Mouse (Mus musculus) stomach, embryonic 15.5 days (tissue): ENCODE measurements at regions not wholly inside any gene's neighbourhood (a gene's known extent, or its start where the extent isn't known, plus 50 kb on each side); places are given as distances from the start of the nearest gene placed in this dataset.

Source experiments
- ATAC-seq: fragments of 200-750 bp; cut with Nextera tagmentation; 2 replicates; pipeline ENCODE4 v1.8.0; 2017; ENCODE audit warnings: low read depth, moderate number of reproducible peaks, moderate TSS enrichment; ENCODE audit not compliant: insufficient read depth, low FRiP score
- H3K27ac ChIP-seq: fragments of 300-500 bp; sonication (generic); 2 replicates; pipeline ENCODE4 v1.5.1; 2015; ENCODE audit warnings: mild to moderate bottlenecking, inconsistent platforms
- H3K27me3 ChIP-seq: fragments of 300-500 bp; sonication (generic); replicated peaks from 2 replicates; pipeline ENCODE4 v1.6.1; 2015; ENCODE audit warnings: inconsistent platforms
- H3K36me3 ChIP-seq: fragments of 300-500 bp; sonication (generic); 2 replicates; pipeline ENCODE4 v1.6.1; 2015; ENCODE audit warnings: inconsistent platforms
- H3K4me1 ChIP-seq: fragments of 300-500 bp; sonication (generic); 2 replicates; pipeline ENCODE4 v1.6.1; 2015; ENCODE audit warnings: inconsistent platforms
- H3K4me2 ChIP-seq: fragments of 300-500 bp; sonication (generic); 2 replicates; pipeline ENCODE4 v1.6.1; 2015; ENCODE audit warnings: mild to moderate bottlenecking, inconsistent platforms
- H3K4me3 ChIP-seq: fragments of 300-500 bp; sonication (generic); replicated peaks from 2 replicates; pipeline ENCODE4 v1.5.1; 2015; ENCODE audit warnings: inconsistent platforms
- H3K9ac ChIP-seq: fragments of 300-500 bp; sonication (generic); 2 replicates; pipeline ENCODE4 v1.6.1; 2015; ENCODE audit warnings: inconsistent platforms
- H3K9me3 ChIP-seq: fragments of 300-500 bp; sonication (generic); 2 replicates; pipeline ENCODE4 v1.6.1; 2016; ENCODE audit warnings: inconsistent platforms
- WGBS: fragments of 180-500 bp; shearing (Covaris S2); methylation state at CpG from one replicate; pipeline ENCODE4 v1.1.7; 2015; 5-methylcytosine and 5-hydroxymethylcytosine counted together

DNA sequence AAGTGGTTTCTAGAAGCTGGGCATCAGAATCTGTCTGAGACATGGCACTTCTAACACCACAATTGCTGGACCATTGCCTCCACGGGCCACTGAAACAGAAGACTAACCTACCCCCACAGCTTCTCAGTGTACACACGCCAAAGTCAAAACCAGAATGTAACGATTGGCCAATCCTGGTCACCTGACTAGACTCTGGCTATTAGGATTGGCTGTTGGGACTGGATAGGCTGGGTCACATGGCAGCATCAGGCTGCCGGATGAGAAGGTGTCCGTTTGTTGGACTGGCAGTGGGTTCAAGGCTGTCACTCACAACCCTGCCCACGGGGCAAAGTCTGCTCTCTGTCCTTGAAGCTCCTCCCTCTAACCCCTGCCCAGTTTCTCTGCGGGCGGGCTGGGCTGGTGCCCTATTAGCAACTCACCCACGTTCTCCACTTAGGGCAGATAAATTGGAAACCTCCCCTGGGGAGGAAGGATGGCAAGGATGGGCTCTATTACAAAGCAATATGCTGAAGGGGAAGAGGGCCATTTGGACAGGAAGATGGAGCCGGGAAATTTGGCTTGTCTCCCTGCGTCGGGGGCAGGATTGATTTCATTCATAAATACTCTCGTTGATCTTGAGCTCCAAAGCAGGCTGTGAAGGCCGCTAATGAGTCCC, 214.3 kb upstream of the Sdk2 start:
- Histone ChIP-seq H3K4me3 (no peak overlapping the region), H3K4me1 (no peaks in the 10 kb centered on the region), H3K36me3 (no peaks in the 10 kb centered on the region), H3K9me3 (no peaks in the 10 kb centered on the region), H3K27ac (no peak overlapping the region), H3K9ac (no peak overlapping the region), H3K27me3 (0 out of 2 replicates have a peak, but pooled peaks cover 3% of the 10 kb centered on the region), H3K4me2 (no peak overlapping the region)
- no peak for ATAC-seq
- 79% methylated on average over 14 of the region's 14 CpGs for WGBS

- no peak overlapping the region for H3K9ac ChIP-seq
- WGBS: 74% methylated on average over 26 of the region's 26 CpGs
- no peaks in the 10 kb centered on the region for H3K9me3 ChIP-seq
- H3K4me3 ChIP-seq: no peak overlapping the region
- no peaks in the 10 kb centered on the region for H3K36me3 ChIP-seq
- H3K4me2 ChIP-seq: no peak overlapping the region
- ATAC-seq: no peak
- no peaks in the 10 kb centered on the region for H3K4me1 ChIP-seq
- H3K27me3 ChIP-seq: no peaks in the 10 kb centered on the region
- no peak overlapping the region for H3K27ac ChIP-seq
These were observed 210.9 kb upstream of the Sdk2 start for GRCm38 (mm10) chr11:114277513-114278304.

DNA sequence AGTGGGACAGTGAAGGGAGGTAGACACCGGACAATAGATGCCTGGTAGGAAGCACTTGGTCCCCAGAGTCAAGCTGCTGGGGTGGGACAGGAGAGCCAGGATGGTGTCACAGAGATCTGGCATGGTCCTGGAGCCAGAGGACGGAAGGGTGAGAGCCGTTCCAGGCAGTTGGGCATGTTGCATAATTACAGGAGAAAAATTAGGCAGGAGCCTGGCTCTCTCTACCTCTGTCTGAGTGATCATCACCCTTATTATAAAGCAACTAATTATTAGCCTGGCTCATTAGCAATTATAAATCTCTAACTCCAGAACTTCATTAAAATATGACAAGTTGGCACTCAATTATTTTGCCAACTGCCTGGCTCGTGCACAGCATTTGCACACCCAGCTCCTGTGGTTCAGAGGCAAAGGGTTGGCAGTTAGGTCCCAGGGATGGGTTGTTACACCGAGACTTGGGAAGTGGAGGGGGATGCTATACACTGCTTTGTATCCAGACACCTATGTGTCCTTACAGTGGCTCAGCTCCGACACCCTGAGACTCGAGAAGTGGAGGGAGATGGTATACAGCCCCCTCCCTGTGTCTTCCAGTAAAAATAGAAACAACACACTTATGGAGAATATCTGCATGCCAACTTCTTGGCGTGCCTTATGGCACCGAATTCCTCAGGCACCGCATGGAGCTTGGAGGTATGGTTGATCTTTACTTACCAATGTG, 203.7 kb upstream of the Sdk2 start:
- Histone ChIP-seq H3K27me3 (no peaks in the 10 kb centered on the region), H3K4me2 (no peak overlapping the region), H3K27ac (no peak overlapping the region), H3K9me3 (no peaks in the 10 kb centered on the region), H3K4me3 (no peak overlapping the region), H3K4me1 (no peaks in the 10 kb centered on the region), H3K9ac (no peak overlapping the region), H3K36me3 (no peaks in the 10 kb centered on the region)
- 85% methylated on average over 10 of the region's 10 CpGs for WGBS
- no peak for ATAC-seq

- Histone ChIP-seq H3K4me1 (no peaks in the 10 kb centered on the region), H3K27me3 (0 out of 2 replicates have a peak, but pooled peaks cover 5% of the 10 kb centered on the region), H3K4me2 (no peak overlapping the region), H3K4me3 (no peak overlapping the region), H3K9ac (no peak overlapping the region), H3K36me3 (no peaks in the 10 kb centered on the region), H3K9me3 (no peaks in the 10 kb centered on the region), H3K27ac (no peak overlapping the region)
- WGBS: 53% methylated on average over 4 of the region's 4 CpGs
- no peak for ATAC-seq
These were observed 195.1 kb upstream of the Sdk2 start for GRCm38 (mm10) chr11:114261959-114262358.

GRCm38 (mm10) chr11:114258218-114258617, 191.4 kb upstream of the Sdk2 start:
- no peak overlapping the region for H3K27ac ChIP-seq
- no peak overlapping the region for H3K9ac ChIP-seq
- ATAC-seq: no peak

DNA sequence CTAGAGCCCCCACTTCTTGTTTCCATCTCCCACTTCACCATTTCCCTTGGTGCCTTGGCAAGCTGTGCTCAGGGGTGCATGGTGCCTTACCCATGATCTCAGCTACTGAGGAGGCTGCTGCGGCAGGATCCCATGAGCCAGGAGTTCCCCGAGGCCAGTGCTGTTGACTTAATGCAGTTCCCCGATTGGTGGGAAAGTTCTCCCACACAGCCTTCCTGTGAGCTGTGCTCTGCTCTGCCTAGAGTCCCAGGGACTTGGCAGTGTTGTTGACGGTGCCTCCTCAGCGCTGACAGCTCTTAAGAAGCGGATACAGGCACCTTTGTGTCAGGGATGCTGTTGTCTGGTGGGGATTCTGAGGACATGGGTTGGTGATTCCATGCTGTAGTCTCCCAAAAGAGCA, 190.9 kb upstream of the Sdk2 start:
- ATAC-seq: no peak
- Histone ChIP-seq H3K4me2 (no peak overlapping the region), H3K9me3 (no peaks in the 10 kb centered on the region), H3K9ac (no peak overlapping the region), H3K27me3 (0 out of 2 replicates have a peak, but pooled peaks cover 5% of the 10 kb centered on the region), H3K27ac (no peak overlapping the region), H3K4me3 (no peak overlapping the region), H3K36me3 (no peaks in the 10 kb centered on the region), H3K4me1 (no peaks in the 10 kb centered on the region)
- 54% methylated on average over 6 of the region's 6 CpGs for WGBS

More at GRCm38 (mm10) chr11:114258218-114258617, 191.4 kb upstream of the Sdk2 start:
- Histone ChIP-seq H3K36me3 (no peaks in the 10 kb centered on the region), H3K9me3 (no peaks in the 10 kb centered on the region), H3K27me3 (0 out of 2 replicates have a peak, but pooled peaks cover 5% of the 10 kb centered on the region), H3K4me2 (no peak overlapping the region), H3K4me1 (no peaks in the 10 kb centered on the region), H3K4me3 (no peak overlapping the region)
- WGBS: 80% methylated on average over 9 of the region's 9 CpGs

GRCm38 (mm10) chr11:114257061-114257460, 190.2 kb upstream of the Sdk2 start:
- Histone ChIP-seq H3K4me1 (no peaks in the 10 kb centered on the region), H3K27ac (no peak overlapping the region), H3K9me3 (no peaks in the 10 kb centered on the region), H3K36me3 (no peaks in the 10 kb centered on the region), H3K4me3 (no peak overlapping the region), H3K27me3 (0 out of 2 replicates have a peak, but pooled peaks cover 5% of the 10 kb centered on the region), H3K4me2 (no peak overlapping the region), H3K9ac (no peak overlapping the region)
- no peak for ATAC-seq
- 69% methylated on average over 4 of the region's 4 CpGs for WGBS

- H3K9me3 ChIP-seq: no peaks in the 10 kb centered on the region
- no peak overlapping the region for H3K4me2 ChIP-seq
- ATAC-seq: no peak
- no peak overlapping the region for H3K27ac ChIP-seq
- H3K27me3 ChIP-seq: 0 out of 2 replicates have a peak, but pooled peaks cover 5% of the 10 kb centered on the region
- no peak overlapping the region for H3K9ac ChIP-seq
- no peaks in the 10 kb centered on the region for H3K36me3 ChIP-seq
- 86% methylated on average over 1 of the region's 1 CpGs for WGBS
- H3K4me3 ChIP-seq: no peak overlapping the region
- H3K4me1 ChIP-seq: no peaks in the 10 kb centered on the region
These were observed 187.5 kb upstream of the Sdk2 start for GRCm38 (mm10) chr11:114254344-114254743.

DNA sequence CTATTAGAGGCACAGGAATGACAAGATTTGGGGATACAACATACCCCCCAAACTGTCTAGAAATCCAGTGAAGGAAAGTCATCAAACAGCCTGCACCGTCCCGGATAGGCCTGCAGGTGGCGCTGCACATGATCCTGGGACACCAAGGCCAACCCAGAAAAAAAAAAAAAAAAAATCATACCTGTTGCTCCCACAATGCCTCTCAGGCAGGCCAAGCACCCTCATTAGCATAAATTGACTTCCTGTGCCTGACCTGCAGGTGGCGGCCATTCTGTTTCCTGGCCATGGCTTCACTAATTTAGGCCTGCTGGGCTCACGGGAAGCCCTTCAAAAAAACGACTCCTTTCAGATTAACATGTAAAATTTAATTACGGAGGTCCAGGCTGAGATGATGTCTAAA, 184.8 kb upstream of the Sdk2 start:
- no peak overlapping the region for H3K4me2 ChIP-seq
- no peak overlapping the region for H3K9ac ChIP-seq
- no peak overlapping the region for H3K4me3 ChIP-seq
- no peaks in the 10 kb centered on the region for H3K4me1 ChIP-seq
- H3K27me3 ChIP-seq: no peaks in the 10 kb centered on the region
- WGBS: 87% methylated on average over 7 of the region's 7 CpGs
- H3K36me3 ChIP-seq: no peaks in the 10 kb centered on the region
- H3K27ac ChIP-seq: no peak overlapping the region
- ATAC-seq: no peak
- H3K9me3 ChIP-seq: no peaks in the 10 kb centered on the region

GRCm38 (mm10) chr11:114249215-114249614, 182.4 kb upstream of the Sdk2 start:
- no peak for ATAC-seq
- H3K9ac ChIP-seq: no peak overlapping the region
- no peak overlapping the region for H3K27ac ChIP-seq
- H3K4me3 ChIP-seq: no peak overlapping the region
- H3K9me3 ChIP-seq: no peaks in the 10 kb centered on the region
- H3K4me2 ChIP-seq: no peak overlapping the region
- H3K27me3 ChIP-seq: no peaks in the 10 kb centered on the region
- WGBS: 72% methylated on average over 7 of the region's 7 CpGs
- H3K4me1 ChIP-seq: no peaks in the 10 kb centered on the region
- no peaks in the 10 kb centered on the region for H3K36me3 ChIP-seq

DNA sequence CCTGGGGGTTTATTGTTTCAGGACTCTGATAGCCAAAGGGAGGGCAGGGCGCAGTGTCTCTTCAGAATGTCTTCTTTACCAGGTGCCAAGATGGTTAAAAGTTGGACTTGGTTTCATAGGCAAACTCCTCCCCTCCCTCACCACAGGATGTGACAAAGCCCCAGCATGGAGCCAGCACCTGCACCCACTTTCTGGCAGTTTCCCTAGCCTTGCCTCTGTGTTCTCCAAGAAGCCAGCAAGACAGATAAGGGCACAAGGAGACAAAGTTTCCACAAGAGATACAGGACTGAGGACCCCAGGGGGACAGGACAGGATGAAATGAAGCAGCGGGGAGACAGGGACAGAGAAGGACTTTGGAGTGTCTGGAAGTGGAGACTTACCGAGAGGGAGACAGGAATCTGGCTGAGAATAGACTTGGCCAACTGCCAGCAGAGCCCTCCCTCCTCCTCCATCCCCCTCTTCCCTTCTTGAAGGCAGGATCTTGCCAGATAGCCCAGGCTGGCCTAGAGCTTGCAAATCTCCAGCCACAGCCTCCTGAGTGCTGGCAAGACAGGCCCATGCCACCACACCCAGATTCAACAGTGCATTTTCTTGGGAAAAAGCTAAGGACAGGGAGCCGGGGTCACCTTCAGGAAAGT, 181.5 kb upstream of the Sdk2 start:
- H3K4me1 ChIP-seq: no peaks in the 10 kb centered on the region
- H3K4me2 ChIP-seq: no peak overlapping the region
- no peak overlapping the region for H3K9ac ChIP-seq
- no peaks in the 10 kb centered on the region for H3K36me3 ChIP-seq
- H3K9me3 ChIP-seq: no peaks in the 10 kb centered on the region
- no peak overlapping the region for H3K27ac ChIP-seq
- 58% methylated on average over 4 of the region's 4 CpGs for WGBS
- ATAC-seq: no peak
- H3K27me3 ChIP-seq: no peaks in the 10 kb centered on the region
- no peak overlapping the region for H3K4me3 ChIP-seq
